Mouse (Mus musculus) heart, adult 8-10 months (tissue): Measurements from ENCODE around the gene H2-Ob. TPM values are rescaled to one million over a fixed set of nuclear protein-coding genes. Genes with fewer than 3 reads are reported as not detected.
A peak's percentile ranks its signal among the peaks of the same experiment; 100 is the strongest.

Experiments used
- DNase-seq: peaks from one replicate; pipeline ENCODE4 v3.0.0; 2022; ENCODE audit warnings: low spot score
- total RNA-seq, 4 experiments: library from RNA; stranded (reverse); gene quantifications; 2 replicates each; pipeline ENCODE4 v1.2.4; 2022

H2-Ob gene
- total RNA-seq, result 1 to 10 TPM in 1 of 4 experiments, under 1 TPM in 3; 0.41 to 1.5 (median 0.51) TPM

- DNase-seq, result peak; percentile 61
These were observed at the start of gene H2-Ob for GRCm38 (mm10) chr17:34238706-34239105. Gene H2-Ob, plus strand, starts transcription at chr17:34238903.

- DNase-seq, result no peak
These were observed 49.7 kb upstream of the H2-Ob start for GRCm38 (mm10) chr17:34188986-34189385.

- no peak for DNase-seq
These were observed 45.9 kb upstream of the H2-Ob start for GRCm38 (mm10) chr17:34192852-34193251.

DNA sequence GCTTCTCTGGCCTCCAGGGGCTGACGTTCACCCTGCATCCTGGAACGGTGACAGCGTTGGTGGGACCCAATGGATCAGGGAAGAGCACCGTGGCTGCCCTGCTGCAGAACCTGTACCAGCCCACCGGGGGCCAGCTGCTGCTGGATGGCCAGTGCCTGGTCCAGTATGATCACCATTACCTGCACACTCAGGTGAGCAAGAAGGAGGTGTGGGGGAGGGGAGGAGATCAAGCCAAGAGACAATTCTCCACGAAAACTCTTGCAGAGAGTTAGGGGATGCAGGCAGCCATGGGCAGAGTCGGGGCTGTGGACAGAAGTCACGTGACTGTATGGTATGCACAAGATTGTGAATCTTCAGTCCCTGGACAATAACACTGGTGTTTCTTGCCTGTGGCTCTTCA is 45.2 kb upstream of the H2-Ob start:
- DNase-seq, result no peak

DNA sequence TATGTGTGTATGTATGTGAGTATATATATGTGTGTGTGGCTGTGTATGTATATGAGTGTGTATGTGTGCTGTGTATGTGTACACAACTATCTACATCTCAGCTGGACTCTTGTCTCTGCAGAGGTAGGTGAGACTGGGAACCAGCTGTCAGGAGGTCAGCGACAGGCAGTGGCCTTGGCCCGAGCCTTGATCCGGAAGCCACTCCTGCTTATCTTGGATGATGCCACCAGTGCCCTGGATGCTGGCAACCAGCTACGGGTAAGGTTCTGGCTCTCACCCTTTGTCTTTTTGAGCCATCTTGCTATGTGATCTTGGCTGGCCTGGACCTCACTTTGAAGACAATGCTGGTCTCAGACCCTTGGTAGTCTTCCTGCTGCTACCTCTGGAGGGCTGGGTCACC is 44.0 kb upstream of the H2-Ob start:
- no peak for DNase-seq

- DNase-seq, result no peak
These were observed 42.2 kb upstream of the H2-Ob start for GRCm38 (mm10) chr17:34196491-34196890.

DNA sequence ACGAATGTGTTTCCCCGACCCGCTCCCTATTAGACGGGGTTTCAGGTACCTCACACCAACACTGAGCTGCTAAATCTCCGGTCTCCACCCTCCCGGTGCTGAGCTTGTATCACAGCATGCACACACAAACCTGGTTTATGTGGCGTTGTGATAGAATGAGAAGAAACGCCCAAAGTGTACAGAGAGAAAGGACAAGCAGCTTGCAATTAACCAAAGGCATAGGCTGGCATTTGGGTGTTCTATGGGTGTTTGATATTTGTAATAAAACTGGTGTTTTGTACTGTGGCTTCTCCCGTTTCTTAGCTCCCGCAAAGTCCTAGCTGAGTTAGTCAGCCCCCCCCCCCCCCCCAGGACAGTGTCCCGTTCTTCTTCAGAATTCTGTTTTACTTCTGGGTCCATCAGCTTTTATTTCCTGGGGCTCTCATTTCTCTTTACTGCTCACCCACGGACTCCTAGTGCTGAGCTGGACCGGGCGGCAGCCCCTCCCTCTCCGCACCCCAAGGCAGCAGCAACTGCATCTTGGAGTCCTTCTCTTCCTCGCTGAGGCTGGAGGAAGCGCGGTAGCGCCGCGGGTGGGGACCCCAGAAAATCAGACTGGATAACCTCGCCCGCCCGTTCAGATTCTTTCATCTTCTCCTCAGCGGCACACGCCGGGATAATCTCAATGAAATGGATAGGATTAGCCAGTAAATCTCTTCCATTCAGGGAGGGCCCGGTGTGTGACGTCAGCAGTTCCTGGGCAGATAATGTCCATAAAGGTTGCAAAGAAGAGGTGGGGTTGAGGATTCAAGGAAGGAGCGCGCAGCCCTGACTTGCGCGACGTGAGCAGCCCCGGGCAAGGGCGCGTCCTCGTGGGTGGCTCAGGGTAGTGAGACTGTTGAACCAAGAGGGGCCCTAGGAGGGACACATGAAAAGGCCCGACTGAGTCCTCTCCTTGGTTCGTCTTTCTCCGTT is 41.5 kb upstream of the H2-Ob start, which contains the start of gene Psmb8:
Gene Psmb8, plus strand, starts transcription at position 781 of the 954 bp plus-strand sequence.
- DNase-seq, result peak; percentile 94

- DNase-seq, result peak; percentile 70
These were observed 40.7 kb upstream of the H2-Ob start for GRCm38 (mm10) chr17:34197904-34198520.

DNA sequence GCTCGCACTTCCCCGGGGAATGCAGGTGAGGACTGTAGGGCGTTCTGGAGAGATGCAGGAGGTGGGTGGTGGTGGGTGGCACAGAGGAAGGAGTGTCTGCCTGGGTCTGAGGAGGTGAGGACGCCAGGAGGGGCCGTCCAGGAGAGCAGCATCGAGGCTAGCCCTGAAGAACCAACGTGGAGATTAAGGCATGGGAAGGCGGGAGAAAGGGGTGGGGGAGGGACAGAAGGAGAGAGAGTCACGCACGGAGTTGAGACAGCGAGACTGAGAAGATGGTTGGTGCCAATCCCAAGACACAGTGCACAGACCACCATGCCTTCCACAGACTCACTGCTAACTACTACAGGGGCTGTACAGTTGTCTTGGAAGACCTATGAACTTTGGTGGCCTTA is 40.2 kb upstream of the H2-Ob start:
- DNase-seq, result no peak

DNA sequence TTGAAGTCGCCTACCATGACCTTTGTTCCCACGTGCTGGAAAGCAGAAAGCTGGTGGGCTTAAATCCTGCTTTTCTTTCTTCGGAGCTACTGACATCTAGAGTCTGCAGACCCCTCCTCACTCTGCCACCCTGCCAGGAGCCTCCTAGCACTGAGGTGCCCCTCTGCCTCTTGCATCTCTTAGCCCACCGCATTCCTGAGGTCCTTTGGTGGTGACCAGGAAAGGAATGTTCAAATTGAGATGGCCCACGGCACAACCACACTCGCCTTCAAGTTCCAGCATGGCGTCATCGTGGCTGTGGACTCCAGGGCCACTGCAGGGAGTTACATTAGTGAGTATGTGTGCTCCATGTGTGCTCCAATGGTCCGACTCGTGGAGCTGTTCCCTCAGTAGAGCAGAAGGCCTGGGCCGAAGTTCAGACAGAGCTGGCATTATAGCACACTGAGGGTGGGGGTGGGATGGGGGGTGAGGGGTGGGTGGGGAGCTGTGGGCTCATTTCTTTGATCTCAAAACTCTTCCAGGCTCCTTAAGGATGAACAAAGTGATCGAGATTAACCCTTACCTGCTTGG is 39.6 kb upstream of the H2-Ob start:
- no peak for DNase-seq

DNA sequence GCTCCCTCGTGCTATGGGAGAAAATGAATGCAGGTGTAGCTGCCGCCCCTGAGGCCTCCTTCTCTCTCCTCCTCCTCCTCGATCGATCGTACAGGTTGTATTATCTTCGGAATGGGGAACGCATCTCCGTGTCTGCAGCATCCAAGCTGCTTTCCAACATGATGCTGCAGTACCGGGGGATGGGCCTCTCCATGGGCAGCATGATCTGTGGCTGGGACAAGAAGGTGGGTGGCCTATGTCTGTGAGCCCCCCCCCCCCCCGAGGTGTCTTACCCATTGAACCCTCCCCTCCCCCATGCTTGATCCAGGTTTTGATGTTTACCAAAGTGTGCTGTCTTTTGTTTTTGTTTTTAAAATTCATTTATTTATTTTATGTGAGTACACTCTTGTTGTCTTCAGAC is 38.7 kb upstream of the H2-Ob start:
- no peak for DNase-seq

GRCm38 (mm10) chr17:34200772-34201505 is 37.8 kb upstream of the H2-Ob start:
- no peak for DNase-seq

GRCm38 (mm10) chr17:34201506-34202055 is 37.1 kb upstream of the H2-Ob start:
- DNase-seq, result no peak

- DNase-seq, result no peak
These were observed 35.8 kb upstream of the H2-Ob start for GRCm38 (mm10) chr17:34202760-34203442.

- DNase-seq, result no peak
These were observed 35.3 kb upstream of the H2-Ob start, which contains the start of gene Tap2 for GRCm38 (mm10) chr17:34203444-34203843. Gene Tap2, plus strand, starts transcription at chr17:34203527.

GRCm38 (mm10) chr17:34204303-34205010 is 34.2 kb upstream of the H2-Ob start:
- DNase-seq, result peak; percentile 93

- DNase-seq, result peak; percentile 60
These were observed 33.5 kb upstream of the H2-Ob start for GRCm38 (mm10) chr17:34205021-34205745.

DNA sequence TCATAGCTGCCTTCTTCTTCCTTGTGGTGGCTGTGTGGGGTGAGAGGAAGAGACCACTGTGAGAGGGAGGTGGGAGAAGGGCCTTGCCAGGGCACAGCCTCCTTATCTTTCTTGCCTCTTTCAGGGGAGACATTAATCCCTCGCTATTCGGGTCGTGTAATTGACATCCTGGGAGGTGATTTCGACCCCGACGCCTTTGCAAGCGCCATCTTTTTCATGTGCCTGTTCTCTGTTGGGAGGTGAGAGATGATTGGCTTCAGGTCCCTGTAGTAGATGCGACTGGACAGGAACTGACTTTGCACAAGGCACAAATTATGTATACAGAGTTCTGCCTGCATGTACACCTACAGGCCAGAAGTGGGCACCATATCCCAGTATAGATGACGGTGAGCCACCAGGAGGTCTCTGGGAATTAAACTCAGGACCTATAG is 32.9 kb upstream of the H2-Ob start:
- DNase-seq, result peak; percentile 44

DNA sequence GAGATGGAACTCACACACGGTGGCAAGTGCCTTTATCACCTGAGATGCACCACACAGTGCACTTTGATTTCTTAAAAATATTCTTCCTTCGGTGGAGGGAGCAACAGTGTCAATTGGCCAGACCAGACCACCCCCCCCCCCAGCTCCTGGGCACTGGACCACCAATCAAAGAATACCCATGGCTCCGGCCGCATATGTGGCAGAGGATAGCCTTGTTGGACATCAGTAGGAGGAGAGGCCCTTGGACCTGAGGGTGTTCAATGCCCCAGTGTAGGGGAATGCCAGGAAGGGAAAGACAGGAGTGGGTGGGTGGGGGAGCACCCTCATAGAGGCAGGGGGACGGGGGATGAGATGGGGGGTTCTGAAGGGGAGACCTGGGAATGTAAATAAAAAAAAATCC is 32.0 kb upstream of the H2-Ob start:
- no peak for DNase-seq
